Mouse (Mus musculus): ENCODE measurements at regions not wholly inside any gene's neighbourhood (a gene's known extent, or its start where the extent isn't known, plus 50 kb on each side); places are given as distances from the start of the nearest gene placed in this dataset.

GRCm38 (mm10) chr17:64915708-64916107, 79.8 kb upstream of the 4930583I09Rik start:
- TF ChIP-seq POLR2A (IDR thresholded peaks at IDR 0.05; ENCODE audit: insufficient read depth, low read length) (no peak), CTCF (IDR thresholded peaks at IDR 0.05; ENCODE audit: low read depth, low read length) (no peak)

All from ES-Bruce4 (cell line).